Mouse (Mus musculus) monocyte, adult 5-6 weeks (primary cell): ENCODE data around the gene Mrpl22. TPM values are rescaled to one million over a fixed set of nuclear protein-coding genes. Genes with fewer than 3 reads are reported as not detected.
A peak's percentile ranks its signal among the peaks of the same experiment; 100 is the strongest.

Experiments used
- ATAC-seq: fragments of 153-309, 156-312 bp; replicated peaks from 2 replicates; pipeline ENCODE4 v1.8.0; 2017; ENCODE audit warnings: mild to moderate bottlenecking; ENCODE audit not compliant: low TSS enrichment, insufficient number of reproducible peaks, severe bottlenecking, poor library complexity, low FRiP score
- total RNA-seq: library from RNA; stranded (forward); fragments of 200-1000, 200-491, 200-594 nt; gene quantifications from 3 replicates; pipeline ENCODE4 v1.2.3, GENCODE M21; 2017

Gene Mrpl22
- 19.8 to 46.1 TPM (median 30.4 TPM) in 3 replicates for total RNA-seq

DNA sequence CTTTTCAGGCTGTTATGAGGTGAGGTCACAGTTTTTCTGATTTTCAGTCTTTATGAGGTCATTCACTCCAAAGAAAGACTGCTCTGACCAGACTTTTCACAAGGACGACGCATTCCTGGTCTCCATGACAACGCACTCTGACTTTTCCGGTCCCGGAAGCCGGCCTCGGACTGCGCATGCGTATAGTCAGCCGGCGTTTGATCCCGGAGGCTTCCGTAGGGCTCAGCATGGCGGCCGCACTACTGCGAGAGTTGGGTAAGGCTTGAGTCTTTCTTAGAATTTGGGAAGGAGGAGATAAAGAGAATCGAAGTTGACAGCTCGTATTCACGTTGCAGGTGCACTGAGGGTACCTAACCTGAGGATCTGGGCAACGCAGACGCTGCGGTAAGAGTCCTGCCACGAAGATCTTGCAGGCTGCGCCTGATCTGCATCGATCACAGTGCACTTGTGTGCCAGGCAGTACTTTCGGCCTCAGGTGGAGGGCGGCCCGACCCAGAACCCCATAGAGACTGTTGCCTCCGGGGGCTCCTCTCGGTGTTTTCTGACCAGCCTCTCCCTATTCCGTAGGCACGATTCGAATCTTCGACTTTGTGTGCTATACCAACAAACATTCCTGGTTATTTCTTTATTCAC lies at the start of gene Mrpl22:
Mrpl22 (plus strand) TSS at position 203 of the 633 bp plus-strand sequence.
- peak; percentile 88 for ATAC-seq

GRCm38 (mm10) chr11:58123711-58124110 lies 47.8 kb upstream of the Mrpl22 start:
- ATAC-seq = no peak

DNA sequence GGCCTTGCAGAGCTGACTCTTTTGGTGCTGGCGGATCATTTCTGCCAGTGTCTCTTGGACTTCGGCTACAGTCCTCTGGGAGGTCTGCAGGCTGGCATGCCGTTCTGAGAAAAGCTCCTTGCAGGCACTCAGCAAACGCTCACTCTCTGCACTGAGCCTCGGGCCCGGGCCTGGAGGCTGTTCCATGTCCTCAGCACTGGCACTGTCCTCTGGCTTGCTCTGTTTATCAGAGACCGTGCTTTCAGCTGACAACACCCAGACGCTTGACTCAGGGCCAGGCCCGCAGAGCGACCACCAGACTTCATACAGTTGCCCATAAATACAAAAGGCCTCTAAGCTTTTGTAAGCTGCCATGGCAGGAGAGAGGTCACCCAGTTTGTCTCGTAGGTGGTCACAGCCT lies 46.4 kb upstream of the Mrpl22 start:
- no peak for ATAC-seq

GRCm38 (mm10) chr11:58126397-58127160 lies 44.9 kb upstream of the Mrpl22 start:
- ATAC-seq = no peak

GRCm38 (mm10) chr11:58127544-58127943 lies 43.9 kb upstream of the Mrpl22 start:
- no peak for ATAC-seq

DNA sequence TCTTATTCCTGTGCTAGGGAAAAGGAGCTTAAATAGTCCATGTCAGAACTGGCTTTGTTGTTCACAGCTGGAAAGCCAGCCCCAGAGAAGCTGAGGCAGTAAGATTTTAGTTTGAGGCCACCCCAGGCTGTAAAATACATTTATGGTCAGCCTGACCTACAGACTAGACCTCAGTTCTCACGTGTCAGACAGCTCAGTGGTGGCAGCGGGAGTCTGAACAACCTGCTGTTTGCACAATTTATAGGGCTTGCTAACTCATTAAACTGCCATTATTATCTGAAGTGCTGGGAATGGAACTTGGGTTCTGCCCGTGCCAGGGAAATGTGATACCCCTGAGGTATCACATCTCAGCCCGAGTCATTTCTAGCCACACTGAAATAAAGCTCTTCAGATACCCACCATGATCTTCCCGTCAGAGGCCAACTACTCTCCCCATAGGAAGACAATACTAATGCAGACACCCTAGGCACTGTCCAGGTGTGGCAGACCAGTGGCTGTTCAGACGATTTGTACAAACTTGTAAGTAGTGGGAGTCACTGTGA lies 42.1 kb upstream of the Mrpl22 start:
- ATAC-seq = no peak

GRCm38 (mm10) chr11:58132026-58132425 lies 39.4 kb upstream of the Mrpl22 start:
- ATAC-seq = no peak

DNA sequence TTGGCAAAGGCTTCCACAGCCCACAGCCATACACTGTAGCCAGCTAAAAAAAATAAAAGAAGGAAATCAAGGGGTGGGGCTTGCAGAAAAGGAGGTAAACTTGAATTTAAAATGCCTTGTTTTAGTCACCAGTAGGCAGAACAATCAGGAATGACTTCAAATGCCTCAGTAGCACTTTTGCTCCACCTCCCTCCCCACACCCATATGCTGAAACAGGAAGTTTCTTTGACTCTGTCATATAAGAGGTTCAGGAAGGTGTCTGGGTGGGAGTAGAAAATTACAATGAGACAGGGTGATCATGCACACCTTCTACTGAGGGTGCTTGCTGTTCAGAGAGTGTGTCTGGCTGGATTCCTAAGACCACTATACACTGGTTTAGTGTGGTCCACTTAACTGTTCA lies 36.6 kb upstream of the Mrpl22 start:
- no peak for ATAC-seq

DNA sequence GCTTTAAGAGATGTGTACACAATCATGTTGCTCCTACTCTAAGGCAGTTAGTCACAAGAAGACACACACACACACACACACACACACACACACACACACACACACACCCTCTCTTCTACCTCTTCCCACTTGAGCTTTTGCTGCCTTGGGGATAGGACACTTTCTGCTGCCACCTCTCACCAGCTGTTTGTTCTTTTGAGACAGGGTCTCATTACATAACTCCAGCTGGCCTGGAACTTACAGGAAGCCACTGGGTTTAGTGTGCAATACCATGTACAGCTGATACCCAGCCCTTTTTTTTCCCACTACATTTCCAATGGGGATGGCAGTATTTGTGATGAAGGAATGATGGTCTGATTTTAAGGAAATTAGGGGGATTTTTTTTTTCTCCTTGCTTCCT lies 36.2 kb upstream of the Mrpl22 start:
- ATAC-seq = no peak

- no peak for ATAC-seq
Measured at GRCm38 (mm10) chr11:58136677-58137076, 34.8 kb upstream of the Mrpl22 start.

GRCm38 (mm10) chr11:58138821-58139220 lies 32.6 kb upstream of the Mrpl22 start:
- no peak for ATAC-seq

DNA sequence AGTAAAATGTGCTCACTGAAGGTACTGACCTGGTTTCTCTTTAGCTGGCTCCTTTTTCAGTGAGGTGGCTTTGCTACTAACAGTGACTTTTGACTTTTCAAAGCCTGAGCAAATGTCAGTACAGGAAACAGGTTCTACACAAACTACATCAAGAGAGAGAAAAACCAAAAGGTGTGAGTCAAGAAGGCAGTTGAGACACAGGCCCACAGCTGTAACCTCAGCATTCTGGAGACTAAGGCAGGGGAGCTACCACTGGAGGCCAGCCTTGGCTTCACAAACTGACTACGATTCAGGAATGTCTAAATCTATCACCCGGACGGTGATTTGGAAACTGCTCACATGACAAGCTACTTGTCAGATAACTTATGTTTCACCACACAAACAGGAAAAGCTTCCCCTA lies 32.0 kb upstream of the Mrpl22 start:
- ATAC-seq = no peak

DNA sequence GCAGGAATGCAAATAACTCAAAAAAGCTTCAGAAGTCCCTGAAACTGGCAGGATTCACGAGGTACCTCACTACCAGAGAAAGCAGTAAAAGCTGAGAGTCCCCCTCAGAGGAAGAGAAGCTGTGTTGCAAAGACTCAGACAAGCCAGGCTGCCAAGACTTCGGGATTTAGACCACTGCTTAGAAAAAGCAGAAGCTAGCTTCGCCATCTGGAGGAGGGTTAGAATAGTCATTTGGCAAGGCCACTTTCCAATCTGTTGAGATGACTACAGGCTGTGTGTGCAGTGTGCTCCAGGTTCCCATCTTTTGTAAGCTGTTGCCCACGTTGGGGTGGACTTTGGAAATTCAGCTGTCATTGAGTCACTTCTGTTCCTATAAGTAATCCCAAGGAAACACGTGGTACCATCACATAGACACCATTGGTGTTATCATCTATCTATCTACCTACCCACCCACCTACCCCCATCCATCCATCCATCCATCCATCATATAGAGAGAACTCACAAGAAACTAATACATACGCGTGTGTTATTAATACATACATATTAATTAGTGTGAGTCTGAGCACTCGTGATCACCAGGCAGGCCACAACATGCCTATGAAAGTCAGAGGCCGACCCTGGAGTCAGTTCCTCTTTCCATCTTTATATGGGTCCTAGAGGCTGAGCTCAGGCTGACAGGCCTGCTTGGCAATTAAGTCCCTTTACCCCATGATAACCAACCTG lies 27.6 kb upstream of the Mrpl22 start:
- ATAC-seq = no peak; the same call in 1 of the 2 replicates

DNA sequence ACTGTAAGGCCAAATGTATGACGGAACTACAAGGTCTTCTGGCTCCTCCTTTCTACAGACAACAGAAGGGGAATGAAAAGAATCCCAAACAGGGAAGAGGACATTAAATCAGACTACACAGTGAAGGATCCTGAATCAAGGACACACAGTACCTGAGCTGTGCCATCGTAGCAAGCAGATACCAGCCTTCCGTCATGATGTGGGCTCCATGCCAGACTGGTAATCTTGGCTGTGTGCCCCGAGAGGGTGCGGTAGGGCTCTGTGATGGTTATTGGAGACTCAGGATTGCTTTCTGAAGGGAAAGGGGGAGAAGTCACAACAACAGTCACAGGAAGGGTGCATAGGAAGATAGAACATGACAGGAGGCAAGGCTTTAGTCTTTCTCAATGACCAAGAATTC lies 25.2 kb upstream of the Mrpl22 start:
- no peak for ATAC-seq

- ATAC-seq = no peak
Measured at GRCm38 (mm10) chr11:58155458-58155857, 16.0 kb upstream of the Mrpl22 start.

DNA sequence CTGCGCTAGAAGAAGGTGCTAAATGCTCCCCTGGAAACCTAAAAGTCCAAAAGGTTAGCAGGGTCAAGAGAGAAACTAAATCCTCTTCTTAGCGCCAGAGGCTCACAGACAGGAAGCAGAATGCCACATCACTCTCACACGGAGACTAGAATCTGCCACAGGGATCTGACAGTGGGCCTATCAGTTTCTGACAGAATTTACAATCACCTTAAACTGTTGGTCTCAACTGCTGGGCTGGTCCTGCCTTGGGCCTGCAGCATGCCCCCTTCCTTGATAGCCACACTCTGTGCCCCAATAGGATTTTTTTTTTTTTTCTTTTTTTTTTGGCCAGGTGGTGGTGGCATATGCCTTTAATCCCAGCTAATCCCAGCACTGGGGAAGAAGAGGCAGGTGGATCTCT lies 14.6 kb upstream of the Mrpl22 start:
- ATAC-seq = no peak

GRCm38 (mm10) chr11:58165072-58165471 lies 6.4 kb upstream of the Mrpl22 start:
- ATAC-seq = no peak

DNA sequence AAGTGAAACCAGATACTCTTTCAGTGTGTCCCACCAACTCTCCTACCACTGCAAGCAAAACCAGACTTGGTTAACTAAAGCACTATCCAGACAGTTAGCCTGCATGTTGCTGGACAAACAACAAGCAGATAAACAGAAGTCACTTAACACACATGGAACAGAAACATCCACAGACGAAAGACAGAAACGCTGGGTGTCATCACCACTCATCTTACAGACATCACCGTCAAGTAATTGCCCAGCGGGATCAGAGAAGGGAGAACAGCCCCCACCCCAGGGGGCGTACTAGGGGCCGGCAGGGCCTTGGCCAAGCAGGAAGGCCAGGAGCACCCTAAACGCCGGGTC lies 3.7 kb upstream of the Mrpl22 start:
- ATAC-seq = no peak

DNA sequence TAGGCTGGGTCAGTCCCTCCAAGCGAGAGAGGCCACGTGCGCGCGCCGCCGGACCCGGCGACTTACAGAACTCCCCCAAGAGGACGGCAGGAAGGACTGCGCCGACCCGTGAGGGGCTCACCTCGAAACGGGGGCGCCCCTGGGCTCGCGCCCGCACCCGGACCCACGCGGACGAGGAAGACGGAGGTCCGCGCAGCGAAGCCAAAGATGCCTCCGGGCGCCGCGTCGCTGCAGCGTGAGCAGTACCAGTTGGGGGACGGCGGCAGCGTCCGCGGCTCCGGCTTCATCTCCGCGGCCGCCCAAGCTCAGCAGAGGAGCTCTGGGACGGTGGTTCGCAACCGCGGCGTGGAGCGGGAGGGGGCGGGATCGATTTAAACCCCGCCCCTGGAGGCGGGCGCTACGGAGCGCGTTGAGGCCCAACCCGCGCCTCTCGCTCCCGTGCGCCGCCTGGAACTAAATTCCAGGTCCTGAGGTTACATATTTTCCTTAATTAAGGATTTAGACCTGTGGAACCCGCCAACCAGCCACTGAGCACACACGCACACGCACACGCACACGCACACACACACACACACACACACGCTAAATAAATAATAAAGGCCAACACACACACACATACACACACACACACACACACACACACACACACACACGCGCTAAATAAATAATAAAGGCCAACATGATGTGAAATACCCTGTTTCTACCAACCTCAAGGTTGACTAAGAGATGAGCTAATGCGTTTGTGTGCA lies 3.1 kb upstream of the Mrpl22 start, which contains the start of gene Gemin5:
Gemin5 (minus strand) TSS at position 373 of the 749 bp plus-strand sequence.
- peak; percentile 68 for ATAC-seq
